Mouse (Mus musculus) thymus, adult 2 months (tissue): Measurements from ENCODE around the gene Mpv17l2. TPM values are rescaled to one million over a fixed set of nuclear protein-coding genes. Genes with fewer than 3 reads are reported as not detected.

ENCODE experiments used
- DNase-seq: peaks from one replicate; pipeline ENCODE4 v3.0.0; 2021
- H3K27ac ChIP-seq: fragments of 200-500 bp; 2 replicates; pipeline ENCODE4 v1.5.1; 2012; ENCODE audit warnings: low read length, control low read depth; ENCODE audit not compliant: control insufficient read depth, insufficient read depth
- H3K27me3 ChIP-seq: fragments of 200-500 bp; 2 replicates; pipeline ENCODE4 v1.6.1; 2012; ENCODE audit warnings: mild to moderate bottlenecking, low read length, moderate library complexity, mixed read lengths; ENCODE audit not compliant: control insufficient read depth, insufficient read depth
- H3K36me3 ChIP-seq: fragments of 200-500 bp; 2 replicates; pipeline ENCODE4 v1.6.1; 2012; ENCODE audit warnings: mild to moderate bottlenecking, low read length, moderate library complexity; ENCODE audit not compliant: control insufficient read depth, insufficient read depth
- H3K4me1 ChIP-seq: fragments of 200-500 bp; replicated peaks from 2 replicates; pipeline ENCODE4 v1.6.1; 2012; ENCODE audit warnings: low read length; ENCODE audit not compliant: control insufficient read depth, insufficient read depth
- H3K4me3 ChIP-seq: fragments of 200-500 bp; 2 replicates; pipeline ENCODE4 v1.5.1; 2012; ENCODE audit warnings: mild to moderate bottlenecking, low read length, control low read depth, moderate library complexity; ENCODE audit not compliant: control insufficient read depth, insufficient read depth
- CTCF ChIP-seq: fragments of 200-500 bp; IDR thresholded peaks from 2 replicates; pipeline ENCODE4 v1.5.1; 2012; ENCODE audit warnings: mild to moderate bottlenecking, control low read depth, low read length, moderate library complexity, borderline replicate concordance; ENCODE audit not compliant: control insufficient read depth, poor library complexity, insufficient read depth; ENCODE audit errors: extremely low read depth
- POLR2A ChIP-seq: fragments of 200-500 bp; IDR thresholded peaks from 2 replicates; pipeline ENCODE4 v1.6.1; 2012; ENCODE audit warnings: mild to moderate bottlenecking, low read length, control low read depth, moderate library complexity; ENCODE audit not compliant: control insufficient read depth, poor library complexity, insufficient read depth; ENCODE audit errors: extremely low read depth
- WGBS: fragments of 180-500 bp; shearing (Covaris S2); methylation state at CpG from one replicate; pipeline ENCODE4 v1.1.7; 2018; 5-methylcytosine and 5-hydroxymethylcytosine counted together
- polyA plus RNA-seq: library from polyadenylated mRNA; depleted of rRNA; stranded (reverse); fragments of >200 nt; gene quantifications from 2 replicates; pipeline ENCODE4 v1.2.3, GENCODE M21; 2012

Gene Mpv17l2
- polyA plus RNA-seq, 1 experiment = 72.9 TPM

DNA sequence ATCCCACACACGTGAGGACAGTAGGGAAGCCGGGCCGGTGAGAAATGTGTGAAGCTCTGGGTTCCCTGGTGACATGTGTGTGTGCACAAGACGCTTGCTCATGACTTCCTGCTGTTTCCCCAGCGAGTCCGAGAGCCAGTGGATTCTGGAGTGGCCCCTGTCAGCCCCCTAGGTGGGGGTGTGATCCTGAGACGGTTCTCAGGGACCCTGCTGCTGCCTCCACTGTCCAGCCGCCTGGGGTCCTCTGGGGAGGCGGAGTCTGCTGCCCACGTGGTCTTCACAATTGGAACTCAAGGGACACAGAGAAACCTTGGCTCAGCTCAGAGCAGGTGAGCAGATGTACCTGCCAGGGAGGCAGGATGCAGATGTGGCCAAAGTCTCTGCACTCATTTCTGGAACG lies 34.0 kb downstream of the Mpv17l2 start:
- Histone ChIP-seq H3K4me1 (peaks cover 12% of the 10 kb centered on the region), H3K27me3 (no peaks in the 10 kb centered on the region; the same call in 1 of the 2 replicates), H3K27ac (no peak overlapping the region), H3K4me3 (no peak overlapping the region), H3K36me3 (no peaks in the 10 kb centered on the region)
- TF ChIP-seq POLR2A (no peak), CTCF (no peak)
- WGBS = 46% methylated on average over 11 of the region's 11 CpGs
- DNase-seq = no peak

DNA sequence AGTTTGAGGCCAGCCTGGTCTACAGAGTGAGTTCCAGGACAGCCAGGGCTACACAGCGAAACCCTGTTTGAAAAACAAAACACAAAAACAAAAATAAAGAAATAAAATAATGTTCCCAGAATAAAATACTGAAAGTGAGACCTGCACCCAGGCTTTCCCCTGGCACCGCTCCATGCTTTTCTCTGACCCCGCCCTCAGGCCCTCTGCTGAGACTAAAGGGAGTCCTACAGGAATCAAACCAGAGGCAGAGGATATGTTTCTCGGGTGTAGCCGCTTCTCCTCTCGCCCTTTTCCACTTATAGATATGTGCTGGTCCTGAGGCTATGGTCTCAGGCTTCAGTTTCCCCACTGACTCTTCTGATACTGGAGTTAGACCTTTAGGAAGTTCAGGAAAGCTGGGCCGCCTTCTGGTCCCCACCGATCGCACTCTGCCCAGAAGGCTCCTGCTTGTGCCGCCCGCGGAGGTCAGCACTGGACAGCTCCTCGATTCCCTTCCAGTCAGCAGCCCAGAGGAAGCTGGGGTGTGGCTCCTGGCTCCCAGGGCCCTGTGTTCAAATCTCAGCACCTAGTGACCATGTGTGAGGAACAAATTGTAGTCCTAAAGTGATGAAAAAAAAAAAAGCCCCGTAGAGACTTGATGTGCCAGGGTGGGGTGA lies 34.8 kb downstream of the Mpv17l2 start:
- Histone ChIP-seq H3K4me1 (peaks cover 12% of the 10 kb centered on the region), H3K36me3 (no peaks in the 10 kb centered on the region), H3K27me3 (no peaks in the 10 kb centered on the region; the same call in 1 of the 2 replicates), H3K27ac (no peak overlapping the region), H3K4me3 (no peak overlapping the region)
- no peak for DNase-seq
- TF ChIP-seq CTCF (no peak), POLR2A (no peak)
- WGBS = 51% methylated on average over 14 of the region's 14 CpGs

DNA sequence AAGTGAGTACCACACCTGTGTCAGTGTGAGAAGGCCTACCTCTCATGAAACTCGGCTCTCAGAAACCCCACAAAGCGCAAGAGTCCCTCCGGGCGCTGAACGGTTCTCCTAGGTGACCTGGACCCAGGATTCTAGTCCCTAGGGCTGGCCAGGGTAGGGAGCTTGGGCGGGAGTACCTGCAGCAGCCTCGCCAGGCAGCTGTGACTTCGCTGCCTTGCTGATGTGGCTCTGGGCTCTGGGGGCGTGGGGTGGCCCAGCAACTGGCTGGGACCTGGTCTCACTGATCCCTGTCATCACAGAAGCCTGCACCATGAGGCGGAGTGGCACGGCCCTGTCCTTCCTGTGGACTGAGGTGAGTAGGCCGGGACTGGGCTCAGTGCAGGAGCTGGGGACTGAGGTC lies 36.5 kb downstream of the Mpv17l2 start:
- Histone ChIP-seq H3K27ac (no peak overlapping the region), H3K27me3 (no peaks in the 10 kb centered on the region; the same call in 1 of the 2 replicates), H3K4me1 (no peaks in the 10 kb centered on the region), H3K36me3 (no peaks in the 10 kb centered on the region), H3K4me3 (no peak overlapping the region)
- TF ChIP-seq CTCF (no peak), POLR2A (no peak)
- DNase-seq = no peak
- 94% methylated on average over 12 of the region's 12 CpGs for WGBS

- Histone ChIP-seq H3K27me3 (no peaks in the 10 kb centered on the region; the same call in 1 of the 2 replicates), H3K4me3 (no peak within 1 kb of the TSS), H3K4me1 (no peaks in the 10 kb centered on the region), H3K36me3 (no peaks in the 10 kb centered on the region), H3K27ac (no peak within 1 kb of the TSS)
- TF ChIP-seq POLR2A = no peak
- no peak for TF ChIP-seq CTCF
- DNase-seq = no peak
- WGBS = 88% methylated on average over 7 of the region's 7 CpGs
Observed at GRCm38 (mm10) chr8:70723486-70724210, 37.1 kb downstream of the Mpv17l2 start, which contains the start of gene Pde4c. TSS of gene Pde4c (plus strand) at chr8:70723720.

DNA sequence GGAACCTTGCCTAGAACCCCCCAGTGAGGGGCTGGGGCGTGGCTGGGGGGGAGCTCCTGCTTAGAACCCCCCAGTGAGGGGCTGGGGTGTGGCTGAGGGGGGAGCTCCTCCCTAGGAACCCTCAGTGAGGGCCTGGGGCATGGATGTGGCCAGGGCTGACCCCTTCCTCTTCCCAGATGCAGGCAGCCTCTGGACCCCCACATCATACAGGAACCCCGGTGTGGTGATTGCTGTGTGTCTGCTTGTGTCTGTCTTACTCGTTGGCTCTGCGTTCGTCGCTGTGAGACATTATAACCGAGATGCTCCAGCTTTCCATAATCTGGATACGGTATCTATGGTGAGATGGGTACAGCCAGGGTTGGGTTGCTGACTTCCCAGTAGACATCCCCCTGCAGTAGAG lies 39.1 kb downstream of the Mpv17l2 start:
- H3K36me3 ChIP-seq = no peaks in the 10 kb centered on the region
- H3K4me1 ChIP-seq = no peaks in the 10 kb centered on the region
- H3K4me3 ChIP-seq = no peak overlapping the region
- H3K27ac ChIP-seq = no peak overlapping the region
- no peaks in the 10 kb centered on the region for H3K27me3 ChIP-seq
- no peak for TF ChIP-seq POLR2A
- no peak for TF ChIP-seq CTCF
- WGBS = 92% methylated on average over 8 of the region's 8 CpGs
- no peak for DNase-seq

DNA sequence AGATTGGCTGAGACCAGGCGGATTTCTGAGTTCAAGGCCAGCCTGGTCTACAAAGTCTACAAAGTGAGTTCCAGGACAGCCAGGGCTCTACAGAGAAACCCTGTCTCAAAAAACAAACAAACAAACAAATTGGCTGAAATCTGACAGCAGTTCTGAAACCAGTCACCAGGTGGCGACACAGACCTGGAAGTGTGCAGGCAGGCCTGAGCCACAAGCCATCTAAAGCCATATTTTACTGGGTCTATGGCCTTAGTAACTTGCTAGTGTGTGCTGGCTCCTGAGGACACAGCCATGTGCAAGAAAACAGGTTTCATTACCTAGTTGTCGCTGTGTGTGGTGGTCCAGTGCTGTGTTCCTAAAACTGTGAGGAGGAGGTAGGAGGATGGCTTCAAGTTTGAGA lies 40.0 kb downstream of the Mpv17l2 start:
- 11% methylated on average over 3 of the region's 3 CpGs for WGBS
- no peaks in the 10 kb centered on the region for H3K27me3 ChIP-seq
- peak; percentile 70 for DNase-seq
- peak; percentile 65; the same call in 1 of the 2 replicates for TF ChIP-seq CTCF
- TF ChIP-seq POLR2A = no peak
- H3K4me1 ChIP-seq = no peaks in the 10 kb centered on the region
- H3K4me3 ChIP-seq = no peak overlapping the region
- no peak overlapping the region for H3K27ac ChIP-seq
- H3K36me3 ChIP-seq = no peaks in the 10 kb centered on the region

DNA sequence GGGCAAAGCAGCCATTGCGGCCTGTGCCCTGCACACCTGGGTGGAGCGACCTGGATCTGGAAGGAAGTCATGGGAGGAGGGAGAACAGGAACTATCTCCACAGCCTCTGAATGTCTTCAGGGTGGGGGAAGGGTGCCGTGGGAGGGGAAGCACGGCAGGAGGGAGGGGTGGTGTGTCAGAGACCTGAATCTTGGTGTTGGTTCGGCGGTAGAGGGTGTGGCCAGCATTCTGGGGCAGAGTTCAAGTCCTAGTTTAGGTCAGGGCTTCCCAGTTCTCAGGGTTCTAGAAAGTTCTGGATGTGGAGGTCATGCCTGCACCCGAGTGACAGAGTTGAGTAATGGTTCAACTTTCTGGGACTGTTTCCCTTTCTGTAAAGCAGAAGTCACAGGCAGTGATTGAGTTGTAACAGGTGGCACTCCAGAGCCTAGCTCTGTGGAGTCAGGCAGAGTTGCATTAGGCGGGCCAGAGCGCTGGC lies 40.9 kb downstream of the Mpv17l2 start:
- Histone ChIP-seq H3K4me1 (no peaks in the 10 kb centered on the region), H3K36me3 (no peaks in the 10 kb centered on the region), H3K27ac (no peak overlapping the region), H3K27me3 (no peaks in the 10 kb centered on the region), H3K4me3 (no peak overlapping the region)
- TF ChIP-seq POLR2A (no peak), CTCF (no peak)
- WGBS = 29% methylated on average over 9 of the region's 9 CpGs
- no peak for DNase-seq
